Mouse (Mus musculus): ENCODE results near the gene Kansl2. TPM values are rescaled to one million over a fixed set of nuclear protein-coding genes. Genes with fewer than 3 reads are reported as not detected.

Gene Kansl2
- 151 and 152 TPM in 2 replicates for polyA plus RNA-seq (2016; fragmentation: Nextera tagmentation; extraction: Ambion mirVana)

GRCm38 (mm10) chr15:98533881-98534627, at the start of gene Kansl2:
Gene Kansl2 (minus strand): TSS chr15:98534264.
- no peaks in the 10 kb centered on the region for H3K9me3 ChIP-seq
- H3K27ac ChIP-seq (replicated peaks): peak within 1 kb of the TSS; percentile 99
- WGBS: under 1% methylated on average over 70 of the region's 70 CpGs
- DNase-seq (ENCODE audit: low spot score): peak; percentile 98
- H3K36me3 ChIP-seq (replicated peaks): peaks cover 52% of the 10 kb centered on the region
- peaks cover 14% of the 10 kb centered on the region for H3K4me1 ChIP-seq
- peak within 1 kb of the TSS; percentile 92 for H3K4me3 ChIP-seq
- no peaks in the 10 kb centered on the region for H3K27me3 ChIP-seq (replicated peaks; ENCODE audit: low read depth, poor library complexity, severe bottlenecking)

GRCm38 (mm10) chr15:98582996-98583395, 48.9 kb upstream of the Kansl2 start:
- no peaks in the 10 kb centered on the region for H3K27me3 ChIP-seq (replicated peaks; ENCODE audit: low read depth, poor library complexity, severe bottlenecking)
- 78% methylated on average over 8 of the region's 8 CpGs for WGBS
- H3K4me3 ChIP-seq: no peak overlapping the region
- H3K4me1 ChIP-seq: peaks cover 15% of the 10 kb centered on the region
- no peak for DNase-seq (ENCODE audit: low spot score)
- H3K36me3 ChIP-seq (replicated peaks): no peaks in the 10 kb centered on the region
- no peaks in the 10 kb centered on the region for H3K9me3 ChIP-seq
- H3K27ac ChIP-seq (replicated peaks): no peak overlapping the region

- Histone ChIP-seq H3K27me3 (replicated peaks; ENCODE audit: low read depth, poor library complexity, severe bottlenecking) (no peaks in the 10 kb centered on the region), H3K36me3 (replicated peaks) (no peaks in the 10 kb centered on the region), H3K4me1 (peaks cover 15% of the 10 kb centered on the region), H3K9me3 (no peaks in the 10 kb centered on the region), H3K27ac (replicated peaks) (no peak overlapping the region), H3K4me3 (no peak overlapping the region)
- 86% methylated on average over 8 of the region's 8 CpGs for WGBS
- DNase-seq (ENCODE audit: low spot score): no peak
These were observed 48.3 kb upstream of the Kansl2 start for GRCm38 (mm10) chr15:98582410-98582809.

GRCm38 (mm10) chr15:98579795-98580464, 45.9 kb upstream of the Kansl2 start:
- DNase-seq (ENCODE audit: low spot score): peak; percentile 80

GRCm38 (mm10) chr15:98579310-98579709, 45.2 kb upstream of the Kansl2 start:
- Histone ChIP-seq H3K36me3 (replicated peaks) (no peaks in the 10 kb centered on the region), H3K4me3 (no peak overlapping the region), H3K9me3 (no peaks in the 10 kb centered on the region), H3K4me1 (no peaks in the 10 kb centered on the region), H3K27ac (replicated peaks) (no peak overlapping the region), H3K27me3 (replicated peaks; ENCODE audit: low read depth, poor library complexity, severe bottlenecking) (no peaks in the 10 kb centered on the region)
- DNase-seq (ENCODE audit: low spot score): no peak
- WGBS: 88% methylated on average over 2 of the region's 2 CpGs

More at GRCm38 (mm10) chr15:98579795-98580464, 45.9 kb upstream of the Kansl2 start:
- H3K4me1 ChIP-seq: peaks cover 4% of the 10 kb centered on the region
- 46% methylated on average over 5 of the region's 5 CpGs for WGBS
- H3K36me3 ChIP-seq (replicated peaks): no peaks in the 10 kb centered on the region
- no peaks in the 10 kb centered on the region for H3K27me3 ChIP-seq (replicated peaks; ENCODE audit: low read depth, poor library complexity, severe bottlenecking)
- H3K27ac ChIP-seq (replicated peaks): 0 out of 2 replicates have a peak overlapping the region, but pooled peaks have one; percentile 2
- no peak overlapping the region for H3K4me3 ChIP-seq
- H3K9me3 ChIP-seq: no peaks in the 10 kb centered on the region

- no peak overlapping the region for H3K27ac ChIP-seq (replicated peaks)
- no peaks in the 10 kb centered on the region for H3K27me3 ChIP-seq (replicated peaks; ENCODE audit: low read depth, poor library complexity, severe bottlenecking)
- no peak for DNase-seq (ENCODE audit: low spot score)
- no peak overlapping the region for H3K4me3 ChIP-seq
- no peaks in the 10 kb centered on the region for H3K9me3 ChIP-seq
- 86% methylated on average over 4 of the region's 4 CpGs for WGBS
- no peaks in the 10 kb centered on the region for H3K36me3 ChIP-seq (replicated peaks)
- peaks cover 9% of the 10 kb centered on the region for H3K4me1 ChIP-seq
These were observed 39.2 kb upstream of the Kansl2 start for GRCm38 (mm10) chr15:98573293-98573692.

GRCm38 (mm10) chr15:98570873-98571538, 36.9 kb upstream of the Kansl2 start, which contains the start of the genes Ccnt1 and 4930415O20Rik:
Gene Ccnt1 (minus strand): TSS chr15:98570923.
Gene 4930415O20Rik (plus strand): TSS chr15:98571004.
- H3K9me3 ChIP-seq: no peaks in the 10 kb centered on the region
- no peaks in the 10 kb centered on the region for H3K36me3 ChIP-seq (replicated peaks)
- peaks cover 17% of the 10 kb centered on the region for H3K4me1 ChIP-seq
- 84% methylated on average over 10 of the region's 10 CpGs for WGBS
- no peak within 1 kb of the TSS for H3K27ac ChIP-seq (replicated peaks)
- DNase-seq (ENCODE audit: low spot score): no peak
- peak within 1 kb of the TSS; percentile 14; the same call in 1 of the 2 replicates for H3K4me3 ChIP-seq
- H3K27me3 ChIP-seq (replicated peaks; ENCODE audit: low read depth, poor library complexity, severe bottlenecking): no peaks in the 10 kb centered on the region

- H3K4me3 ChIP-seq: peak overlapping the region; percentile 14; the same call in 1 of the 2 replicates
- peaks cover 28% of the 10 kb centered on the region for H3K4me1 ChIP-seq
- H3K27me3 ChIP-seq (replicated peaks; ENCODE audit: low read depth, poor library complexity, severe bottlenecking): no peaks in the 10 kb centered on the region
- H3K9me3 ChIP-seq: no peaks in the 10 kb centered on the region
- H3K27ac ChIP-seq (replicated peaks): no peak overlapping the region
- DNase-seq (ENCODE audit: low spot score): no peak
- 85% methylated on average over 4 of the region's 4 CpGs for WGBS
- peaks cover 11% of the 10 kb centered on the region for H3K36me3 ChIP-seq (replicated peaks)
These were observed 35.8 kb upstream of the Kansl2 start for GRCm38 (mm10) chr15:98569795-98570365.

- Histone ChIP-seq H3K9me3 (no peaks in the 10 kb centered on the region), H3K27ac (replicated peaks) (peak overlapping the region; percentile 93), H3K4me1 (peaks cover 30% of the 10 kb centered on the region), H3K4me3 (peak overlapping the region; percentile 98), H3K36me3 (replicated peaks) (peaks cover 17% of the 10 kb centered on the region), H3K27me3 (replicated peaks; ENCODE audit: low read depth, poor library complexity, severe bottlenecking) (no peaks in the 10 kb centered on the region)
- 72% methylated on average over 7 of the region's 7 CpGs for WGBS
- DNase-seq (ENCODE audit: low spot score): no peak
These were observed 35.2 kb upstream of the Kansl2 start for GRCm38 (mm10) chr15:98569216-98569615.

GRCm38 (mm10) chr15:98568256-98569033, 34.4 kb upstream of the Kansl2 start:
- Histone ChIP-seq H3K27ac (replicated peaks) (peak overlapping the region; percentile 93), H3K36me3 (replicated peaks) (peaks cover 24% of the 10 kb centered on the region), H3K27me3 (replicated peaks; ENCODE audit: low read depth, poor library complexity, severe bottlenecking) (no peaks in the 10 kb centered on the region), H3K4me3 (peak overlapping the region; percentile 98), H3K4me1 (peaks cover 30% of the 10 kb centered on the region), H3K9me3 (no peaks in the 10 kb centered on the region)
- WGBS: 13% methylated on average over 22 of the region's 22 CpGs
- peak; percentile 38 for DNase-seq (ENCODE audit: low spot score)

- H3K36me3 ChIP-seq (replicated peaks): peaks cover 33% of the 10 kb centered on the region
- under 1% methylated on average over 88 of the region's 88 CpGs for WGBS
- H3K27me3 ChIP-seq (replicated peaks; ENCODE audit: low read depth, poor library complexity, severe bottlenecking): no peaks in the 10 kb centered on the region
- peak overlapping the region; percentile 98 for H3K4me3 ChIP-seq
- peaks cover 30% of the 10 kb centered on the region for H3K4me1 ChIP-seq
- H3K9me3 ChIP-seq: no peaks in the 10 kb centered on the region
- DNase-seq (ENCODE audit: low spot score): peak; percentile 100
- H3K27ac ChIP-seq (replicated peaks): peak overlapping the region; percentile 93
These were observed 33.4 kb upstream of the Kansl2 start for GRCm38 (mm10) chr15:98567278-98568134.

All from embryonic facial prominence, embryonic 10.5 days (tissue).